ENCODE assay signal across 16 mouse cellular contexts in the genomic region with DNA sequence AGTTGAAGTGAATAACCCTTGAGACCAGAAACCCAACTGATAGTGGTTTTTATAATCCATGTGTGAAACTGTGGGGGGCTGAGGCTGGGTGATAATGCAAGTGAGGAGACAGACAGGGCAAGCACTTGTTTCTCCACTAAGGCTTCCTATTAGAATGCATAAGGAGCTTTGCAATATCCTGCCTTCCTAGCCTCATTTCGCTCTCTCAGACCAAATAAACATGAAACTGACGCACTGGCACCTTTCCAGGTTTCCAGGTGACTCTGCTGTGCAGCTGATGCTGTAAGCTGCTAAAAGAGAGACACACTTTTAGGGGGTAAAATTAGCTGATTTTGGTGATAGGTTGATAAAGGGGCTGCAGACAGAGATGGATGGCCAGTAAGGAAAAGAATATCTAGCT.
DNase-seq lines count a peak whose midpoint lies in the region; ATAC-seq and TF ChIP-seq lines count a peak whose summit lies in the region.
"Had no signal": no experiment of that assay in that cellular context is flagged by ENCODE, and none has a peak within 500 bp of the region (broad histone marks: within the 10 kb centered on the region; RNA-seq: fewer than 3 reads in every experiment).

No protein-coding gene starts in this region.

- H3K36me3 ChIP-seq in midbrain, postnatal 0 days (ENCODE audit: insufficient read depth, low read length): no peaks in the 10 kb centered on the region
- H3K36me3 ChIP-seq: embryonic facial prominence, embryonic 12.5 days; limb, embryonic 13.5 days had no signal

- no peak overlapping the region for H3K4me3 ChIP-seq in midbrain, postnatal 0 days (ENCODE audit: low read depth, low read length)
- H3K4me3 ChIP-seq: embryonic facial prominence, embryonic 12.5 days; limb, embryonic 13.5 days had no signal

- DNase-seq in cerebellum, adult 18-20 months: peak; percentile 16 to 23
- no peak for DNase-seq in cerebellum, adult 9-10 months
- peak; percentile 10 for DNase-seq in kidney, postnatal 10 days
- DNase-seq in kidney, adult 9 months: no peak
- DNase-seq in retina, postnatal 1 day: peak; percentile 10
- no peak for DNase-seq in retina, embryonic 14.5 days (ENCODE audit: low spot score)
- DNase-seq in midbrain, postnatal 0 days (ENCODE audit: low spot score): peak; percentile 54
- no peak for DNase-seq in gastrocnemius, postnatal 25 days
- DNase-seq: adrenal gland, postnatal 36 days; heart, adult 18-20 months; lung, postnatal 36 days; right cerebral cortex, adult 18-20 months; thymus, postnatal 25 days had no signal

- ATAC-seq in midbrain, postnatal 0 days (ENCODE audit: low FRiP score): no peak

- 36% methylated on average over 2 of the region's 2 CpGs for whole genome bisulfite sequencing in midbrain, postnatal 0 days

- no peak overlapping the region for H3K4me2 ChIP-seq in midbrain, postnatal 0 days (ENCODE audit: low read depth, low read length, poor library complexity, severe bottlenecking)
- H3K4me2 ChIP-seq: embryonic facial prominence, embryonic 12.5 days; limb, embryonic 13.5 days had no signal

- TF ChIP-seq CTCF in midbrain, postnatal 0 days (IDR thresholded peaks at IDR 0.05): no peak

- H3K4me1 ChIP-seq in midbrain, postnatal 0 days (ENCODE audit: insufficient read depth, low read length): no peaks in the 10 kb centered on the region
- H3K4me1 ChIP-seq: embryonic facial prominence, embryonic 12.5 days had no signal

- H3K9ac ChIP-seq in midbrain, postnatal 0 days (replicated peaks; ENCODE audit: low read length, poor library complexity, severe bottlenecking): no peak overlapping the region
- H3K9ac ChIP-seq: embryonic facial prominence, embryonic 12.5 days; limb, embryonic 13.5 days had no signal

- H3K9me3 ChIP-seq in midbrain, postnatal 0 days (ENCODE audit: low read length): no peaks in the 10 kb centered on the region
- H3K9me3 ChIP-seq: embryonic facial prominence, embryonic 12.5 days; limb, embryonic 13.5 days had no signal

- no peaks in the 10 kb centered on the region for H3K27me3 ChIP-seq in midbrain, postnatal 0 days (ENCODE audit: insufficient read depth, low read length)
- H3K27me3 ChIP-seq: CH12.LX; embryonic facial prominence, embryonic 12.5 days; limb, embryonic 13.5 days had no signal

- H3K27ac ChIP-seq in midbrain, postnatal 0 days (ENCODE audit: low read depth, low read length): no peak overlapping the region
- H3K27ac ChIP-seq: embryonic facial prominence, embryonic 12.5 days; limb, embryonic 13.5 days had no signal

Comparison
In these comparisons a context has a peak if more than half of its experiments do, and no peak if none do; other contexts are left out.
1. DNase-seq: peak in cerebellum, adult 18-20 months (2 of 2), kidney, postnatal 10 days (single experiment), retina, postnatal 1 day (single experiment) and midbrain, postnatal 0 days (single experiment); none in cerebellum, adult 9-10 months (single experiment), kidney, adult 9 months (single experiment), retina, embryonic 14.5 days (single experiment) and gastrocnemius, postnatal 25 days (single experiment).